Mouse (Mus musculus): ENCODE results near the gene Rdh1.

- TF ChIP-seq CTCF (conservative IDR thresholded peaks at IDR 0.05 in 1 of 2, IDR thresholded peaks at IDR 0.05 in 1 of 2; ENCODE audit: low read depth in 2 of 2, low read length in 2 of 2) (no peak), NRF1 (IDR thresholded peaks at IDR 0.05; ENCODE audit: low read depth, low read length) (no peak), ELF1 (IDR thresholded peaks at IDR 0.05; ENCODE audit: low read depth, low read length) (no peak), MEF2A (IDR thresholded peaks at IDR 0.05; ENCODE audit: borderline replicate concordance, low read depth, low read length) (no peak), POLR2A (IDR thresholded peaks at IDR 0.05; ENCODE audit: low read depth, low read length) (no peak)
Observed at GRCm38 (mm10) chr10:127776011-127776410, 16.5 kb downstream of the Rdh1 start, which contains the start of gene Rdh9.

All from CH12.LX (cell line).